Mouse (Mus musculus) heart, embryonic 10.5 days (tissue): Measurements from ENCODE around the gene Dsn1. TPM values are rescaled to one million over a fixed set of nuclear protein-coding genes. Genes with fewer than 3 reads are reported as not detected.

ENCODE experiments used
- DNase-seq: peaks from one replicate; pipeline ENCODE4 v3.0.0-alpha.2; 2017; ENCODE audit warnings: low spot score
- H3K27ac ChIP-seq: fragments of 300-500 bp; sonication (generic); 2 replicates; pipeline ENCODE4 v1.5.1; 2016; ENCODE audit warnings: mild to moderate bottlenecking
- H3K27me3 ChIP-seq: fragments of 300-500 bp; sonication (generic); 2 replicates; pipeline ENCODE4 v1.6.1; 2016; ENCODE audit warnings: mild to moderate bottlenecking; ENCODE audit not compliant: poor library complexity, insufficient read depth, severe bottlenecking
- H3K36me3 ChIP-seq: fragments of 300-500 bp; sonication (generic); 2 replicates; pipeline ENCODE4 v1.6.1; 2016; ENCODE audit warnings: mild to moderate bottlenecking, moderate library complexity
- H3K4me1 ChIP-seq: fragments of 300-500 bp; sonication (generic); 2 replicates; pipeline ENCODE4 v1.6.1; 2016; ENCODE audit warnings: mild to moderate bottlenecking
- H3K4me3 ChIP-seq: fragments of 300-500 bp; sonication (generic); 2 replicates; pipeline ENCODE4 v1.5.1; 2016; ENCODE audit warnings: mild to moderate bottlenecking, moderate library complexity
- H3K9me3 ChIP-seq: fragments of 300-500 bp; sonication (generic); 2 replicates; pipeline ENCODE4 v1.6.1; 2016; ENCODE audit warnings: mild to moderate bottlenecking, moderate library complexity
- WGBS: fragments of 180-500 bp; shearing (Covaris S2); methylation state at CpG from one replicate; pipeline ENCODE4 v1.1.7; 2016; 5-methylcytosine and 5-hydroxymethylcytosine counted together
- polyA plus RNA-seq: library from polyadenylated mRNA; unstranded; fragments of >200 nt; fragmentation: Nextera tagmentation; extraction: Ambion mirVana; gene quantifications from 2 replicates; pipeline ENCODE4 v1.2.1, GENCODE M21; 2016

Gene Dsn1
- 43.7 and 44.0 TPM in 2 replicates for polyA plus RNA-seq

GRCm38 (mm10) chr2:157006511-157007233 is at the start of gene Dsn1:
Dsn1 (minus strand) TSS chr2:157007154.
- DNase-seq: peak; percentile 94
- peaks cover 28% of the 10 kb centered on the region for H3K36me3 ChIP-seq
- peak within 1 kb of the TSS; percentile 89 for H3K27ac ChIP-seq
- peaks cover 32% of the 10 kb centered on the region for H3K4me1 ChIP-seq
- WGBS: under 1% methylated on average over 56 of the region's 56 CpGs
- no peaks in the 10 kb centered on the region for H3K27me3 ChIP-seq
- H3K9me3 ChIP-seq: no peaks in the 10 kb centered on the region
- H3K4me3 ChIP-seq: peak within 1 kb of the TSS; percentile 73

GRCm38 (mm10) chr2:157055721-157056120 is 48.8 kb upstream of the Dsn1 start:
- H3K4me3 ChIP-seq: no peak overlapping the region
- no peaks in the 10 kb centered on the region for H3K9me3 ChIP-seq
- H3K27ac ChIP-seq: no peak overlapping the region
- 89% methylated on average over 6 of the region's 6 CpGs for WGBS
- peaks cover 70% of the 10 kb centered on the region for H3K36me3 ChIP-seq
- no peaks in the 10 kb centered on the region for H3K27me3 ChIP-seq
- H3K4me1 ChIP-seq: peaks cover 49% of the 10 kb centered on the region
- DNase-seq: no peak

GRCm38 (mm10) chr2:157054816-157055215 is 47.9 kb upstream of the Dsn1 start:
- Histone ChIP-seq H3K36me3 (peaks cover 73% of the 10 kb centered on the region), H3K27ac (peak overlapping the region; percentile 65), H3K4me1 (peaks cover 54% of the 10 kb centered on the region), H3K27me3 (no peaks in the 10 kb centered on the region), H3K4me3 (no peak overlapping the region), H3K9me3 (no peaks in the 10 kb centered on the region)
- WGBS: 77% methylated on average over 5 of the region's 5 CpGs
- DNase-seq: no peak

GRCm38 (mm10) chr2:157054297-157054696 is 47.3 kb upstream of the Dsn1 start:
- 82% methylated on average over 8 of the region's 8 CpGs for WGBS
- Histone ChIP-seq H3K27ac (peak overlapping the region; percentile 65; the same call in 1 of the 2 replicates), H3K4me3 (no peak overlapping the region), H3K9me3 (no peaks in the 10 kb centered on the region), H3K36me3 (peaks cover 73% of the 10 kb centered on the region), H3K27me3 (no peaks in the 10 kb centered on the region), H3K4me1 (peaks cover 55% of the 10 kb centered on the region)
- DNase-seq: no peak

- peaks cover 75% of the 10 kb centered on the region for H3K36me3 ChIP-seq
- peaks cover 50% of the 10 kb centered on the region for H3K4me1 ChIP-seq
- no peak for DNase-seq
- no peaks in the 10 kb centered on the region for H3K9me3 ChIP-seq
- no peaks in the 10 kb centered on the region for H3K27me3 ChIP-seq
- H3K4me3 ChIP-seq: no peak overlapping the region
- no peak overlapping the region for H3K27ac ChIP-seq
- WGBS: 76% methylated on average over 4 of the region's 4 CpGs
These were observed 46.8 kb upstream of the Dsn1 start for GRCm38 (mm10) chr2:157053787-157054186.

GRCm38 (mm10) chr2:157053124-157053523 is 46.2 kb upstream of the Dsn1 start:
- H3K9me3 ChIP-seq: no peaks in the 10 kb centered on the region
- no peak for DNase-seq
- 91% methylated on average over 5 of the region's 5 CpGs for whole genome bisulfite sequencing
- H3K4me3 ChIP-seq: no peak overlapping the region
- no peak overlapping the region for H3K27ac ChIP-seq
- peaks cover 44% of the 10 kb centered on the region for H3K4me1 ChIP-seq
- no peaks in the 10 kb centered on the region for H3K27me3 ChIP-seq
- H3K36me3 ChIP-seq: peaks cover 77% of the 10 kb centered on the region

GRCm38 (mm10) chr2:157052448-157052847 is 45.5 kb upstream of the Dsn1 start:
- peaks cover 40% of the 10 kb centered on the region for H3K4me1 ChIP-seq
- WGBS: 66% methylated on average over 8 of the region's 8 CpGs
- peaks cover 75% of the 10 kb centered on the region for H3K36me3 ChIP-seq
- H3K27me3 ChIP-seq: no peaks in the 10 kb centered on the region
- H3K9me3 ChIP-seq: no peaks in the 10 kb centered on the region
- no peak overlapping the region for H3K4me3 ChIP-seq
- no peak for DNase-seq
- peak overlapping the region; percentile 1 for H3K27ac ChIP-seq

- no peaks in the 10 kb centered on the region for H3K27me3 ChIP-seq
- no peak overlapping the region for H3K27ac ChIP-seq
- DNase-seq: no peak
- H3K36me3 ChIP-seq: peaks cover 88% of the 10 kb centered on the region
- WGBS: 71% methylated on average over 8 of the region's 8 CpGs
- peaks cover 32% of the 10 kb centered on the region for H3K4me1 ChIP-seq
- 0 out of 2 replicates have a peak, but pooled peaks cover 3% of the 10 kb centered on the region for H3K9me3 ChIP-seq
- no peak overlapping the region for H3K4me3 ChIP-seq
These were observed 42.9 kb upstream of the Dsn1 start for GRCm38 (mm10) chr2:157049831-157050243.

GRCm38 (mm10) chr2:157048395-157049181 is 41.6 kb upstream of the Dsn1 start:
- no peak overlapping the region for H3K27ac ChIP-seq
- H3K4me1 ChIP-seq: peaks cover 25% of the 10 kb centered on the region
- no peaks in the 10 kb centered on the region for H3K27me3 ChIP-seq
- H3K36me3 ChIP-seq: peaks cover 85% of the 10 kb centered on the region
- WGBS: 87% methylated on average over 13 of the region's 13 CpGs
- 0 out of 2 replicates have a peak, but pooled peaks cover 3% of the 10 kb centered on the region for H3K9me3 ChIP-seq
- no peak overlapping the region for H3K4me3 ChIP-seq
- no peak for DNase-seq

- WGBS: 91% methylated on average over 5 of the region's 5 CpGs
- 0 out of 2 replicates have a peak, but pooled peaks cover 3% of the 10 kb centered on the region for H3K9me3 ChIP-seq
- no peaks in the 10 kb centered on the region for H3K27me3 ChIP-seq
- no peak for DNase-seq
- H3K4me3 ChIP-seq: no peak overlapping the region
- peaks cover 76% of the 10 kb centered on the region for H3K36me3 ChIP-seq
- H3K4me1 ChIP-seq: peaks cover 11% of the 10 kb centered on the region; the same call in 1 of the 2 replicates
- no peak overlapping the region for H3K27ac ChIP-seq
These were observed 40.0 kb upstream of the Dsn1 start for GRCm38 (mm10) chr2:157046956-157047355.

- no peaks in the 10 kb centered on the region for H3K27me3 ChIP-seq
- H3K36me3 ChIP-seq: peaks cover 80% of the 10 kb centered on the region
- DNase-seq: no peak
- 0 out of 2 replicates have a peak, but pooled peaks cover 3% of the 10 kb centered on the region for H3K9me3 ChIP-seq
- H3K4me1 ChIP-seq: peaks cover 9% of the 10 kb centered on the region; the same call in 1 of the 2 replicates
- no peak overlapping the region for H3K4me3 ChIP-seq
- 89% methylated on average over 2 of the region's 2 CpGs for WGBS
- no peak overlapping the region for H3K27ac ChIP-seq
These were observed 39.0 kb upstream of the Dsn1 start for GRCm38 (mm10) chr2:157045932-157046331.

- H3K27ac ChIP-seq: no peak overlapping the region
- DNase-seq: no peak
- peaks cover 6% of the 10 kb centered on the region for H3K4me1 ChIP-seq
- H3K27me3 ChIP-seq: no peaks in the 10 kb centered on the region
- H3K4me3 ChIP-seq: no peak overlapping the region
- H3K9me3 ChIP-seq: 0 out of 2 replicates have a peak, but pooled peaks cover 3% of the 10 kb centered on the region
- peaks cover 79% of the 10 kb centered on the region for H3K36me3 ChIP-seq
These were observed 37.0 kb upstream of the Dsn1 start for GRCm38 (mm10) chr2:157043987-157044386.

GRCm38 (mm10) chr2:157043556-157043955 is 36.6 kb upstream of the Dsn1 start:
- no peak overlapping the region for H3K27ac ChIP-seq
- no peak overlapping the region for H3K4me3 ChIP-seq
- no peak for DNase-seq
- no peaks in the 10 kb centered on the region for H3K27me3 ChIP-seq
- WGBS: 94% methylated on average over 8 of the region's 8 CpGs
- peaks cover 79% of the 10 kb centered on the region for H3K36me3 ChIP-seq
- H3K9me3 ChIP-seq: 0 out of 2 replicates have a peak, but pooled peaks cover 3% of the 10 kb centered on the region
- peaks cover 6% of the 10 kb centered on the region for H3K4me1 ChIP-seq
